Mouse (Mus musculus) adrenal gland, adult (tissue): ENCODE measurements around the gene Eva1c.

Experiments used
- DNase-seq, 2 experiments: peaks; one replicate each; pipeline ENCODE4 v3.0.0; 2022 to 2023; ENCODE audit warnings: low spot score in 1 of 2; ENCODE audit not compliant: inconsistent age in 2 of 2

Gene Eva1c

DNA sequence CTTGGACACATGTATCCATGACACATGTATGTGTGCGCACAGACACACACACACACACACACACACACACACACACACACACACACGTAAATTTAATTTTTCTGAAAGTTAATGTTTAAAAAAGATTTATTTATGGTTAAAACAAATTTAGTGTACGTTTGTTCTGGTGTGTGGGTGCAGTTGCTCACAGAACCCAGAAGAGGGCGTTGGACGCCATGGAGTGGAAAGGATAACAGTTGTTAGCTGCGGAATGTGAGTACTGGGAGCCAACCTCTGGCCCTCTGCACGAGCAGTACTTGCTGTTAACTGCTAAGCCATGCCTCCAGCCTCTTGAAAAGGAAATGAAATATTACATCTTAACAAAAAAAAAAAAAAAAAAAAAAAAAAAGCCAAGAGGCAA lies at the start of gene Eva1c:
Gene Eva1c (plus strand): TSS at position 263 of the 400 bp plus-strand sequence.
- DNase-seq: no peak

DNA sequence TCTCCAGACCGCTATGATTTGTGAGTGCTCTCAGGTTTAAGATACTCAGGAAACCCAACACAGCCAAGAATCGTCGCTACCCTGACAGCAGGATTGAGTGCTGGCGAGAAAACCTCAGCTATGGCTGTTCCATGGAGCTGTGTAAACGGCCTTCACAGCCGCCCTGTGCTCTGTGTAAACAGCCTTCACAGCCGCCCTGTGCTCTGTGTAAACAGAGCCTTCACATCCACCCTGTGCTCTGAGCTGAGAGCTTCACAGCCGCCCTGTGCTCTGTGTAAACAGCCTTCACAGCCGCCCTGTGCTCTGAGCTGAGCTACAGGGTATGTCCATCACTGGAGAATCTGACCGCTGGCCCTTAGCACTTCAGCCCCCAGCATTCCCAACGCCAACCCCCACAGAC lies 46.7 kb upstream of the Eva1c start:
- DNase-seq: no peak

DNA sequence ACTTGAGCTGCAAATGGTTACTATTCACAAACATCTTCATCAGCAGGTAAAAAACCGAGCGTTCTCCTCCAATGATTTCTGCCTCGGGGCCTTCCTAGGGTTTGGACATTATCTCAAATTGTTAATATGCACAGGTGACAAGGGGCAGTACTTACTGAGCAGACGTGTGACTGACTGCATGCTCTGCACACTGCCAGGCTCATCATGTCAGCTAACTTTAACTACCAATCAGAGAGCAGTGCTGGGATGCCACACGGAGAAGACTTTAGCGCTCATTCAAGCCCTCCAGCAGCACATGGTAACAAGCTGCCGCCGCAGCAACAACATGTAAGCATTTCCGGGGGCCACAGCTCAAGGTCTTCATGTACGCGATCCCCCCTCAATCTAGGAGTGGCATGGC lies 43.2 kb upstream of the Eva1c start:
- no peak for DNase-seq

DNA sequence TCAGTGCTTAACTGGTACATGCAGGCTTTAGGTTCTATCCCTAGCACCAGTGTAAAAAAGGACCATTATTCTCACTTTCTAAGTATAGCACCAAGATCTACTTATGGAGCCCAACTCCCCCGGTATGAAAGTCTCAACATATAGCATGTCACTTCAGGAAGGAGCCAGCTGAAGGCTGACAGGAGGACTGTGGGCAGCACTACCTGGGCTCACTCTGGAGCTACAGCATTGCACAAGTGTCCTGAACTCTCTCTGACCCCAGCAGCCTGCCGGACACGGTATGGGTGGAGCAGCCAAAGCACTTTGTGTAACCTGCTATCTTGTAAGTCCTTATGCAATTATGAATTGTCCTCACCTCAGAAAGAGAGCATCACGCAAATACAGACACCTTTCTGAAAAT lies 41.3 kb upstream of the Eva1c start:
- no peak for DNase-seq

DNA sequence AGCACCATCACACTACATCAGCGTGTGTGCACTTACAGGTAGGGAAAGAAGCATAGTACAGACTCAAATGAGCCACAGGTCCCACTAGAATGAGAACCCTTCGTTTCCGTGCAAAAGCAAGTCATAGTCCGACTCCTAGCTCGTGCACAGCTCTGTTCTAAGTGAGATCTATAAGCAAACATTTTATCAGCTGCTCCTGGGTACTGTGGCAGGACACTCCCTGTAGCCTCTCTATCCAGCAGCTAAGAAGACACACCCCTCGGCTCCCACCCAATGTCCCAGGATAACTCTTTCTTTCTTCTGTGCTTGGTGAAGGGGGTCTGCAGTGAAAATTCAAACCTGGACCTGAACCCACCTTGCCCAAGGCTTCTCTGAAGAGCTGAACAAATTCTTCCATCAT lies 37.9 kb upstream of the Eva1c start:
- DNase-seq: no peak

DNA sequence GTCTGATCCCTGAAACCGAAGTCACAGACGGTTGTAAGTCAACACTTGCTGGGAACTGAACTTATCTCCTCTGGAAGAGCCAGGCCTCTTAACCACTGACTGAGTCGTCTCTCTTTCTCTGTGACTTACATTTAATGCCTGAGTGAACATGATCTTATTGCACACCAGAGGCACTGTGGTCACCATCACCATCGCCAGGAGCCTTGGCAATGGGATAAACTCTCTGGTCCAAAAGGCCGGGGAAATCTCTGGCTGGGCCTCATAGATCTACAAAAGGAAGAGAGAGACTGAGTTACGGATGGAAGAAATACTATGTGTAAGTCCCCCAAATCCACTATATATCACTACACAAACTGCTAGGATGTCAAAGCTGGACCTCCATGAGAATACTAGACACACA lies 35.6 kb upstream of the Eva1c start:
- no peak for DNase-seq

DNA sequence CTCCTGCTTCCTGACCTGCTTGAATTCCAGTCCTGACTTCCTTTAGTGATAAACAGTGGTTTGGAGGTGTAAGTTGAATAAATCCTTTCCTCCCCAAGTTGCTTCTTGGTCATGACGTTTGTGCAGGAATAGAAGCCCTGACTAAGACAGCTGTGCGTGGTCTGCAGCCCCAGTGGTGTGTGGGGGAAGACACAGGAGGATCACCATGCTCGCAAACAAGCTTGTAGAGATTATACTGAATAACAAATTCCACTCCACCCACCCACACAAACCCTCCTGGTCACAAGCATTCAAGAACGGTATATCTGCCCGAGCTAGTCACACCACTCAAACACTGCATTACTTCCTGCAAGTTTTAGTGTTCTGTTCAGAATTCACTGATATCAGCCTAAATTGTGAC lies 34.5 kb upstream of the Eva1c start:
- DNase-seq: no peak

DNA sequence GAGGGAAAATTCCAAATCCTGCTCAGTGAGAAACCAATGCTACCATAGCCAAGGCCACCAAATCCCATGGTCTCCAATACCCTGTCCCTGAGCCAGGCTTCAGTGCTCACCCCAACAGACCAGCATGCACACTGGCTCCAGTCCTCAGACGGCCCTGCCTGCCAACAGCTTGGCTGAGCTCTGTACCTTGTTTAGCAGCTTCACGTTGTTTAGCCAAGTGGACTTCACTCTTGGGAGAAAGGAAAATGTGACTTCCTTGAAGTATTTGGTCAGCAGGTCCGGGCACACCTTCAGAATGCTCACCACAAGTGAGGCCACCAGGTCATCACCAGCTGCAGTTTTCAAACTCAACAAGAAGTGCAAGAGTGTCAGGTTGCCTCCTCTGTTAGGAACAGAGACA lies 34.0 kb upstream of the Eva1c start:
- DNase-seq: peak in 1 of 2 experiments; percentile 69

DNA sequence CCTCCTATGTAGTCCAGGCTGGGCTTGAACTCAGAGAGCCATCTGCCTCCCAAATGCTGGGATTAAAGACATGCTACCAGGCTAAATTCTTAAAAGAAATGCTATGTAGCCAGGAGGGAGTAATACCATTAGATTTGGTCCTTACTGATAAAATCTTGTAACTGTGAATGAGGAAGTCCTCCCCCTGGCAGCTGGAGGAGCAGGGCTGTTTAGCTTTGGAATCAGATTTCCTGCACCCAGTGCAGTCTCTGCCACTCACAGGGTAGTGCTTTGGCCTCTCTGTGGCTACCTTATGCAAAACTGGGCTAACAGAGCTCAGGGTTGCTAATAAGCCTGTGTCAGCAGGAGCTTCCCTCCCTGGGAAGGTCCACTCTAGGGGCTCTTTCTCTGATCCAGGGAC lies 31.8 kb upstream of the Eva1c start:
- no peak for DNase-seq

DNA sequence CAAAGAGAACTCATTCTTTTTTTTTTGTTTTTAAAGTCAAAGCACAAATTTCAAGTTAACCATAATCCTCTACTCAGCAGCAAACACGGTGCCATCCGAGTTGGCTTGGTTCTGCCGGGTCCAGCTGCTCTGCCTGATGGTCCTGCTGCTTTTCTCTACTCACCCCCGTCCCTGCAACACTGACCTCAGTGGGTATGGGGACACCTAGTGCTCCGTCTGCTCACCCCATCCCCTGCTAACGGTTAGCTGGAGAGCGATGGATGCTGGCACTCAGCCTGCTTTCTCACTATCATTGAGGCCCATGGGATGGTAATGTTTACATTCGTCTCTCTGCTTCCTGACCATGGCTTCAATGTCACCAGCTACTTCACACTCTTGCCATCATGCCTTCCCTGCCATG lies 28.1 kb upstream of the Eva1c start:
- DNase-seq: no peak

DNA sequence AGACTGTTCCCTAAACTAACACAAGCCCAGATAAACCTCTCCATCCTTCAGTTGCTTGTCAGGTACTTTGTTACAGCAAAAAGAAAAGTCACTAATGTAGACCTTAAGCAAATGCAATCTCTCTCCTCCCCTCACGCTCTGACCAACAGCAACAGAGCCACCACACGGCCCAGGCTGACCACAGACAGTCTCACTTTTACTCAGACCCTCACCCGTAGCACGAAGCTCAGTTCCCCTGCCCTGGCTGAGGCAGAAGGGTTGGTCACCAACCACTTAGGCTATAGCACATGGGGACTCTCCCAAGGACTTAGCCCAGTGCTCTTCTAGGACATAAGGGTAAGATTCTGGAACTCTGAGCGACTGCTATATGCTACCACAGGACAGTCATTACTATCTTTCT lies 27.7 kb upstream of the Eva1c start:
- DNase-seq: no peak

DNA sequence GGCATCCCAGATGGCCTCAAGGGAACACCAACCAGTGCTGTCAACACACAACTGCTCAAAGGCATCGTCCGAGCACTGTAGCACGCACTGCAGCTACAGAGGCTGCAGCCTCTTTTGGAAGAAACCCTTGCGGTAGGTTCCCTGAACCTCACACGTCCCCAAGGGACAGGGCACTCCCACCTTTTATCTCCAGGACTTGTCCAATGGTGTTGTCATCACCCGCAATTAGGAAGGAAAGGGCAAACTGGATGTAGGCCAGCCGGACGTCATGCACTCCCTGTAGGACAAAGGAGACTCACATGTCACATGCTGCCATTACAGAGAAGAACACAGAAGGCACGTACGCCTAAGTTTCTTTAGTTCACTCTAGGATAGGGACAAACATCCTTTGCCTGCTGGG lies 26.7 kb upstream of the Eva1c start:
- no peak for DNase-seq

DNA sequence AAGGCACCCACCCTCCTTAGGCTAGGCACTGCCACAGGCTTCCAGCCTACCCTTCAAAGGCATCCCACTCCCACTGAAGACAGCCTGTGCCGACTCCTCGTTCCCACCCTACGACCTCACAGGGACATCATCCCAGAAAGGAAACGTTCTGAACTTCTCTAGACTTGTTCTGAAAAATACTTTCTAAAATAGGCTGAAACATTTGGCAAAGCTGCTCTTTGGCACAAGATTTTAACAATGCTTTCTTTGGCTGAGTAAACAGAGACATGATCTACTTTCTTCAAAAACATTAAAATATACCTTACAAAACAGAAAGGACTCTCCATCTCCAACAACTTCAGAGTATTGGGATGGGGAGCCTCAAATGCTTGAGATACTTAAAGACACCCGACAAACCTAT lies 25.3 kb upstream of the Eva1c start:
- DNase-seq: no peak

DNA sequence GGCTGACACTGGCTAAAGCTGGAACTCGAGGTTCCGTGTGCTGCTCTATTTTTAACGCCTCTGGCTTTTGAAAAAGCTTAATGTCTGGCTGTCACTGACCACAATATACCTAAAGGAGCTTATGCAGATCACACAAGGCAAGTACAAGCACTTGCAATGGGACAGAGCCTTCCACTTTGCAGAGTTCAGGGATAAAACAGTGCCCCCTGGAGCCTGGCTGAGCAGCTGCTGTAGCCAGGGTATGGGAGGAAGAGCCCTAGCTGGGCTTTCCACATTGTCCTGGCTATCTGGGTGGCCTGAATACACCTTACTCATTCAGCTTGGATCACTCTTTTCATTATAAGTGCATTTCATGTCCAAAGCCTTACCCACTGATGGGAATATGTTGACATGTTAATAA lies 24.6 kb upstream of the Eva1c start:
- DNase-seq: peak; percentile 44 to 74

DNA sequence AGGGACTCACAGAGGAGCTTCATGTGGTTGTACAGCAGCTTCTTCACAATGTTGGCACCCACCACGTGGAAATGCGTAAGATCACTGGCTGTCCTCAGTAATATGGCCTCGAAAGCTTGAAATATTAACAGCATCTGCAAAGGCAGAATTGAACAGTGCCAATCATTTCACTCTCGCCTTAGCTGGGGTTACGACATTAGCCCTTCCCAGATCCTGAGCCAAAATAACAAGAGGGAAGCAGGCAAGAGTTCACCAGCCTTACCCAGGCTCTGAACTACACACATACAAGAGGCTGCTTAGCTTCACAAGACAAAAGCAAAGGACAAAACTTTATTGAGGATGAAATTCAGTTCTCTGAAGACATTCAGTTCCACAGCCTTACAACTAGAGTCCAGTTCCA lies 22.1 kb upstream of the Eva1c start:
- no peak for DNase-seq

DNA sequence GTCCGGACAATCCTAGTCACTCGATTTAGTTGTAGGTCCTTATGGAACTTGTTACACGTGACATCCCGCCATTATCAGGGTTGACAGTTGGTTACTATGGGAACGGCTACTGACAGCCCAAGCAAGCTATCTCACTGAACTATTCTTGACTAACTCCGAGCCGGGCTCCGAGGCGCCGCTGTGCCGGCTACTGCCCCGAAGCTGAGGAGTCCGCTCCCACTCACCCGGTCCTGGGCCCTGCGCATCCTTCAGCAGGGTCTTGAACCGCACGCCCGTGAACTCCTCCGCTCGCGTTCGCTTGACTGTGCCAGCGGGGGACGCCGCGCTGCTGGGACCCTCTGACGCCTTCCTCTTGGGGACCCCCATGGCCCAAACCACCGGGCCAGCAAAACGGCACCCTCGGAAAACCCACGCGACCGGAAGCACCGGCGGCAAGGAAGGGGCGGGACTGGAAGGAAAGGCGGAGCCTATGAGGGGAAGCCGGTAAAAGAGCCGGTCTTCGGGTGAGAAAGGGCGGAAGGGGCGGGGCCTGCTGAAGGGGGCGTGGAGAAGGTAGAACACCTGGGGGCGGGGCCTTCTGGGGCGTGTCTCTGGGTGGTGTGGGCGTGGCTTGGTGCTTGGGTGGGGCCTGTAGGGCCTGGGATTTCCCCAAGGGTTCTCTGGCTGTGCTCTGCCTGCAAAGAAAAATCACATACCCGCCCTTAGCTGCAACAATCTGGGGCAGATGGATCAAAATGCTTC lies 16.4 kb upstream of the Eva1c start, which contains the start of gene Urb1:
Gene Urb1 (minus strand): TSS at position 439 of the 741 bp plus-strand sequence.
- DNase-seq: peak; percentile 99 to 100

DNA sequence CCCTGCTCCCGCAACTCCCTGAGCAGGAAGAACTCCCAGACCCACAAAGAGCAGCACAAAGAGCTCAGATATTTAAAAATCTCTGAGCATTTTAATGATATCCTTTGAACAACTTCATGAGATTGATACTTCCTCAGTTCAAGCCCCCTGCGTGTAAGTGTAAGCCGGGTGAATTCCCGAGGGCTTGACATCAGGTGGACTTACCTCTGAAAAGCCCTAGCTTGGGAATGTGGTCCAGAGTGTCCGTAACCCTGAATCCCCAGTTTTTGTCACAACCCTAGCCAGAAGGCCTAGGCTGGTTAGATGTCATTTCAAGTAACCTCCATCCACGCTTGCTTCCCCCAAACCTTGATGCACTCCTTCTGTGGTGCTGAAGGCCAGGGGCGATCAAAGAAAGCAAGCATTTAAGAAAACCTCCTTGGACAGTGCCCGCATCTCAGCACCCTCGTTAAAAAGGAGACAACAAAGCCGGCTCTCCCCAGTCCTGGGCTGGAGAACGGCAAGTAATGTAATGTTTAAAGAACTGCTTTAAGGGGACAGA lies 15.7 kb upstream of the Eva1c start:
- peak in 1 of 2 experiments; percentile 23 for DNase-seq

DNA sequence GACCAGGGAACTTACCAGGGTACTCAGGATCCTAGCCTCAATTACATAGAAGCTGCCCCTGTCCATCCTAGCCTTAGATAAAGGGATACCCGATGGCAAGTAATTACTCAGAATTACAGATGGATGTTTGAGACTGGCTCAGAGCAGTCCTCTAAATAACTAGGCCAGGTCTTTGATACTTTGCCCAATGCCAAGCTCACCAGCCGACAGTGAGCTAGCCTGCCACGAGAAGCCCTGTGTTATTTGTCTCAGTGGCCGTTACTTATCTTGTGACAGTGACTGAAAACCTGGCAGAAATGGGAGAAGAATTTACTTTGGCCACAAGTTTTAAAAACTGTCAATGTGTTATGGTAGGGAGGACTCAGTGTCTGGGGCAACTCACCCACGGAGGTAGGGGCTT lies 14.4 kb upstream of the Eva1c start:
- peak in 1 of 2 experiments; percentile 65 for DNase-seq

DNA sequence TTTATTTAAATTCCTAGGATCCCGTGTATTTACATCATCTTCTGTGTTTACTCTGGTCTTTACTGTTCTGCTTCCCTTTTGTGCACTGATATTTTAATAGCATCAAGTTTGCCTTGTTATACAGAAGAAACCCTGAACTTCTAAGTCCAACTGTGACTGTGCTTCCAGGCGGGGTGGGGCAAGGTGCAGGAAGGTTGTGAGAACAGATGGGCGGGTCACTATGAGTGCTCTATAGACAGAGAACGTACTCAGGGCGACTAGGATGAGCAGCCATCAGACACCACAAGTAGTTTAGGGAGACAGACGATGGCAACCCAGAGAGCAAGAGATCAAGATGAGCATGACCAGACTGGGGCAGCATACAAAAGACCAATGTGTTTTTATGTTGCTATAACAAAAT lies 6.2 kb upstream of the Eva1c start:
- no peak for DNase-seq

DNA sequence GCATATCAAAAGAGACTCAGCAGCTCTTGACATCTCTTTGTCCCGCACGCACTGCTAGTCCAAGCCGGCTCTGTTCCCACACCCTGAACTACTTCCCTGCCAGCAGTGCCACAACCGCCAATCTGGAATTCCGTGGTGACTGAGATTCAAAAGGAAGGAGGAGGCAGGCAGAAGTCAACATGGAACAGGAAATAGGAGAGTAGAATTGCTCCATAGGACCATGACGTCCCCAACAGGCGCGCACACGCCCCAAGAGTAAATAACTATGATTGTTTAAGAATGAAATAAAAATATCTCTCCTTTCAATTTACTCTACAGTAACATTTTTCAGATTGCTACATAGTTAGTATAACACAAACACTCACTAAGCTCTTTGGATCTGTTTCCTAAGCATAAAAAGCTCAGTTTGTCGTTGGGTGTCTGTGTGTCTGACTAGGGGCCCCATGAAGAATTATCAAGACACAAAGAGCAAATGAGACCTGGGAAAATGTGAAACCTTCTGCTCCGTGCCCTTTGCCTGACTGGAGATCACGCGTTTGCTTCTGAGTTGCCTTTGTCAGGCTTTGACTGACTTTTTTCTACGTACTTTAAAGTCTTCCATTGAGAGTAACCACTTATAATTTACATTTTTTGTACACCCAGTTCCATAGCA lies 5.3 kb upstream of the Eva1c start:
- no peak for DNase-seq

DNA sequence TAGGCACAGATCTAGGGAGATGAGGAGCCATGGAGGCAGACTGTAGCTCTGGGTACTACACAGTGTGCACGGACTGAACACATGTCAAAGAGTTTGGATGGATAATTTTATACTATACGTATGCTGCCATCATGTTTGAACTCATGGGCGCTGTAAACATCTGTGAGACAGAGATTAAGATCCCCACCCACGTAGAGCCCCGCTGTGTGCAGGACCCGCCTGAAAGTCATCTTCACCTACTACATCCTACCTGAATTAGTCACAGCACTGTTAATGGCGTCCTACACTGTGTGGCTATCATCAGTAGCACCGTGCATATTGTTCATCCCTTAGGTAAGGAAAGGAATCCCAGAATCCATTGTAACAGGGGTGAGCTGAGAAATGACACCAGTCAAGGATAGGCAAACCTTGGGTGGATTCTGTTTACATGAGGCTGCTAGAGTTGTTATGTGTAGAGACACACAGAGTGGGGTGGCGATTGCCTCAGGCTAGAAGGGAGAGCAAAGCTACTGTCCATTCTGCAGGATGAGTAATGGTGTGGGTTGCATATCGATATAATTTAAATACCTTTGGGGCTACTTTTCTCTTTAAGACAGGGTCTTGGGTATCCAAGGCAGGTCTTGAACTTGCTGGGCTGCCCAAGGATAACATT lies 4.1 kb upstream of the Eva1c start:
- no peak for DNase-seq

DNA sequence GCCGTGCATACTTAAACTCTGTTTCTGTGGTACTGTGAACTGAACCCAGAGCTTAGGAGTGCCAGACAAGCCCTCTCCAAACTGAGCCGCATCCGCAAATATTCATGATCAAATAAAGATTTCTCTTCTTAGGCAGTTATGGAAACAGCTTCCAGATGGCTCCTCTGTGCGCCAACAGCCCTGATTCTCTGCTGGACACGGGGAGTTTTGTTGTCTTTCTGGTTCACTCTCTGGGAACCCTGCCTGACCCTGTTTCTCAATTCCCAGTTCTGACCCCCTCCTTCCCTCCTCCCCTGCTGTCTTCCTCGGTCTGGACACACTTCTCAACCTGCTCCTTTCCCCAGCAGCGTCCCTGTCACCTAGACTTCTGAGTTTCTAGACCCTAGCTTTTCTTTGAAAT lies 3.5 kb upstream of the Eva1c start:
- DNase-seq: no peak
